ENCODE assay signal across 8 mouse cellular contexts in the genomic region with DNA sequence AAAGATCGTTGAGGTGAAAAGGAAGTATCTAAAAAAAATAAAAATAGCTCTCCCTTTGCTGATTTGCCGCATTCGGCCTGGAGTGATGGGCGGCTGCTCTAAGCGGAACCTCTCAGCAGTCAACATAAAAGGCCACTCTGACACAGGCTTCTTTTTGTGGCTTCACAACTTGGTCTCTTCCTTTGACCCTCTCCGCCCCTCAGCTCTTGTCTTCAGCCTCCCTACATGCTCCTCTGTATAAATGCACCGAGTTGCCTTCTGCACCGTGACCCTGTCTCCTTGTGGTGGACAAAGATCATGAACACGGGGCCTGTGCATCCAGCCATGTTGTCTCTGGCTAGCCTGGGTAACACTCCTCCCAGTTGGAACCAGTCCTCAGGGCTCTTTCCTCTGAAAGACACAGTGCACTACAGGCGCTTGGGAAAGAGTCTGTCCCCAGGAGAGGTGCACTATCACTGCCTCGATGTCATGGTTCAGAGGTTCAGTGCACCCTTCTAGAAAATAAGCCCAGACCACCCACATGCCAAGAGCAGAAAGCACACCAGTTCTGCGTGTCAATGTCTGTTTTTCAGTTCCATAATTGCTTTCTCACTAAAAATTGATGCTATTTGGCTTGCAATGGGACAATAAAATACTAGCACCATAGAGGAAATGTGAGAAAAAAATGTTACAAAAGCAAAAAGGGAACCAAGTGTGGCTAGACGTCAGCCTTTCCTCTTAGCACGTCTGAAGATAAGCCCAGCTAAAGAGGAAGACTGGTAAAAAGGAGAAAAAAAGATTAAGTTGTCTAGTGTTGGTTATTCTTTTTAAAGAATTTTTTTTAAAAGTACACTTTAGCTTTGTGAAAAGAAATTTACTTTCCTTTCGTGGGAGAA. TPM values are rescaled to one million over a fixed set of nuclear protein-coding genes. Genes with fewer than 3 reads are reported as not detected.
DNase-seq lines count a peak whose midpoint lies in the region; ATAC-seq and TF ChIP-seq lines count a peak whose summit lies in the region.

No protein-coding gene starts in this region.

- no peaks in the 10 kb centered on the region for H3K9me3 ChIP-seq in lung, embryonic 16.5 days (ENCODE audit: control insufficient read depth, low read length)
- no peaks in the 10 kb centered on the region for H3K9me3 ChIP-seq in heart, embryonic 13.5 days
- no peaks in the 10 kb centered on the region for H3K9me3 ChIP-seq in liver, embryonic 12.5 days (replicated peaks)
- no peaks in the 10 kb centered on the region for H3K9me3 ChIP-seq in stomach, embryonic 16.5 days (replicated peaks; ENCODE audit: control insufficient read depth, low read length)
- no peaks in the 10 kb centered on the region for H3K9me3 ChIP-seq in forebrain, embryonic 16.5 days (ENCODE audit: control insufficient read depth, low read length)

- peak overlapping the region; percentile 58 for H3K27ac ChIP-seq in lung, embryonic 16.5 days (ENCODE audit: low read length)
- H3K27ac ChIP-seq in bone marrow, adult 2 months (ENCODE audit: control insufficient read depth, insufficient read depth, low read depth, low read length, poor library complexity), result peak overlapping the region; percentile 86
- H3K27ac ChIP-seq in heart, embryonic 13.5 days (replicated peaks), result peak overlapping the region; percentile 48
- H3K27ac ChIP-seq in liver, embryonic 12.5 days, result peak overlapping the region; percentile 75
- H3K27ac ChIP-seq in stomach, embryonic 16.5 days (ENCODE audit: low read length), result peak overlapping the region; percentile 32; the same call in 1 of the 2 replicates
- no peak overlapping the region for H3K27ac ChIP-seq in forebrain, embryonic 16.5 days (ENCODE audit: low read length)

- no peak for DNase-seq in lung, adult 2 months
- no peak for DNase-seq in frontal cortex, postnatal 14 days (ENCODE audit: low spot score in 2 of 2)

- 50% methylated on average over 15 of the region's 15 CpGs for WGBS in lung, embryonic 16.5 days
- WGBS in lung, adult 2 months, result 47% methylated on average over 15 of the region's 15 CpGs
- 14% methylated on average over 15 of the region's 15 CpGs for WGBS in bone marrow, adult 2 months
- WGBS in heart, embryonic 13.5 days, result 44% methylated on average over 15 of the region's 15 CpGs
- 30% methylated on average over 15 of the region's 15 CpGs for WGBS in liver, embryonic 12.5 days (ENCODE audit: insufficient replicate concordance)
- 59% methylated on average over 15 of the region's 15 CpGs for WGBS in stomach, embryonic 16.5 days
- 40% methylated on average over 15 of the region's 15 CpGs for WGBS in forebrain, embryonic 16.5 days

- no peaks in the 10 kb centered on the region for H3K36me3 ChIP-seq in lung, embryonic 16.5 days (ENCODE audit: control insufficient read depth, insufficient read depth, low read length)
- no peaks in the 10 kb centered on the region for H3K36me3 ChIP-seq in heart, embryonic 13.5 days
- H3K36me3 ChIP-seq in liver, embryonic 12.5 days, result no peaks in the 10 kb centered on the region
- no peaks in the 10 kb centered on the region for H3K36me3 ChIP-seq in stomach, embryonic 16.5 days (ENCODE audit: control insufficient read depth, insufficient read depth, low read length)
- H3K36me3 ChIP-seq in forebrain, embryonic 16.5 days (ENCODE audit: control insufficient read depth, insufficient read depth), result no peaks in the 10 kb centered on the region

- peaks cover 9% of the 10 kb centered on the region for H3K4me1 ChIP-seq in lung, embryonic 16.5 days (replicated peaks; ENCODE audit: control insufficient read depth, insufficient read depth, low read length)
- H3K4me1 ChIP-seq in lung, adult 2 months (ENCODE audit: control insufficient read depth, insufficient read depth, low read length), result peaks cover 5% of the 10 kb centered on the region
- peaks cover 1% of the 10 kb centered on the region; the same call in 1 of the 2 replicates for H3K4me1 ChIP-seq in bone marrow, adult 2 months (ENCODE audit: control insufficient read depth, insufficient read depth, low read length)
- H3K4me1 ChIP-seq in heart, embryonic 13.5 days, result peaks cover 21% of the 10 kb centered on the region
- peaks cover 20% of the 10 kb centered on the region for H3K4me1 ChIP-seq in liver, embryonic 12.5 days
- peaks cover 5% of the 10 kb centered on the region for H3K4me1 ChIP-seq in stomach, embryonic 16.5 days (ENCODE audit: control insufficient read depth, insufficient read depth, low read length)
- peaks cover 5% of the 10 kb centered on the region for H3K4me1 ChIP-seq in forebrain, embryonic 16.5 days (replicated peaks; ENCODE audit: control insufficient read depth, insufficient read depth, low read length)

- H3K27me3 ChIP-seq in lung, embryonic 16.5 days (ENCODE audit: control insufficient read depth, insufficient read depth, low read depth, low read length), result no peaks in the 10 kb centered on the region
- no peaks in the 10 kb centered on the region for H3K27me3 ChIP-seq in heart, embryonic 13.5 days (replicated peaks)
- H3K27me3 ChIP-seq in liver, embryonic 12.5 days (replicated peaks), result no peaks in the 10 kb centered on the region
- no peaks in the 10 kb centered on the region for H3K27me3 ChIP-seq in stomach, embryonic 16.5 days (ENCODE audit: control insufficient read depth, insufficient read depth, low read length)
- H3K27me3 ChIP-seq in forebrain, embryonic 16.5 days (replicated peaks; ENCODE audit: control insufficient read depth, insufficient read depth, low read length), result no peaks in the 10 kb centered on the region

- no peak for ATAC-seq in lung, embryonic 16.5 days (ENCODE audit: low read depth)
- ATAC-seq in heart, embryonic 13.5 days (ENCODE audit: extremely low read depth, insufficient number of reproducible peaks, low FRiP score, low TSS enrichment), result no peak
- ATAC-seq in liver, embryonic 12.5 days, result peak; percentile 61
- ATAC-seq in stomach, embryonic 16.5 days (ENCODE audit: insufficient read depth, low FRiP score), result no peak
- no peak for ATAC-seq in forebrain, embryonic 16.5 days

- TF ChIP-seq CTCF in lung, adult 2 months (IDR thresholded peaks at IDR 0.05; ENCODE audit: insufficient read depth, low read length), result no peak
- no peak for TF ChIP-seq CTCF in bone marrow, adult 2 months (IDR thresholded peaks at IDR 0.05; ENCODE audit: control insufficient read depth, insufficient read depth, low read length)

- H3K4me2 ChIP-seq in lung, embryonic 16.5 days (ENCODE audit: low read depth, low read length), result peak overlapping the region; percentile 53; the same call in 1 of the 2 replicates
- peak overlapping the region; percentile 64 for H3K4me2 ChIP-seq in heart, embryonic 13.5 days
- H3K4me2 ChIP-seq in liver, embryonic 12.5 days, result peak overlapping the region; percentile 60
- H3K4me2 ChIP-seq in stomach, embryonic 16.5 days (ENCODE audit: low read depth, low read length), result no peak overlapping the region
- no peak overlapping the region for H3K4me2 ChIP-seq in forebrain, embryonic 16.5 days (ENCODE audit: low read length)

- TF ChIP-seq POLR2A in lung, adult 2 months (IDR thresholded peaks at IDR 0.05; ENCODE audit: borderline replicate concordance, extremely low read depth, low read depth, low read length), result no peak
- no peak for TF ChIP-seq POLR2A in bone marrow, adult 2 months (IDR thresholded peaks at IDR 0.05; ENCODE audit: borderline replicate concordance, control insufficient read depth, low read depth, low read length)

- no peak overlapping the region; the same call in 1 of the 2 replicates for H3K4me3 ChIP-seq in lung, embryonic 16.5 days (ENCODE audit: low read length)
- H3K4me3 ChIP-seq in lung, adult 2 months (replicated peaks; ENCODE audit: extremely low read depth, low read depth, low read length), result no peak overlapping the region
- H3K4me3 ChIP-seq in bone marrow, adult 2 months (replicated peaks; ENCODE audit: control insufficient read depth, low read depth, low read length), result no peak overlapping the region
- H3K4me3 ChIP-seq in heart, embryonic 13.5 days, result peak overlapping the region; percentile 43; the same call in 1 of the 2 replicates
- H3K4me3 ChIP-seq in liver, embryonic 12.5 days, result no peak overlapping the region
- no peak overlapping the region for H3K4me3 ChIP-seq in stomach, embryonic 16.5 days (replicated peaks; ENCODE audit: low read length)
- H3K4me3 ChIP-seq in forebrain, embryonic 16.5 days (replicated peaks; ENCODE audit: low read length), result no peak overlapping the region

- no peak overlapping the region for H3K9ac ChIP-seq in lung, embryonic 16.5 days (ENCODE audit: low read length)
- H3K9ac ChIP-seq in heart, embryonic 13.5 days, result no peak overlapping the region
- no peak overlapping the region for H3K9ac ChIP-seq in liver, embryonic 12.5 days
- H3K9ac ChIP-seq in stomach, embryonic 16.5 days (ENCODE audit: low read length), result no peak overlapping the region
- no peak overlapping the region for H3K9ac ChIP-seq in forebrain, embryonic 16.5 days (replicated peaks; ENCODE audit: low read depth, low read length)

RNA-seq across cellular contexts. Expression of a gene that starts 15.8 kb away (rescaled TPM):
- polyA plus RNA-seq in lung, embryonic 16.5 days (2015; fragmentation: Nextera tagmentation; extraction: Ambion mirVana), result 393 and 421 TPM in 2 replicates
- polyA plus RNA-seq in lung, adult 2 months (2012; rRNA removed), result 49.9 and 84.0 TPM in 2 replicates
- polyA plus RNA-seq in bone marrow, adult 2 months (2011; ENCODE audit: insufficient read depth, insufficient read length, low replicate concordance, missing spikeins), result 60.1 and 73.8 TPM in 2 replicates
- 327 and 356 TPM in 2 replicates for polyA plus RNA-seq in heart, embryonic 13.5 days (2015; fragmentation: Nextera tagmentation; extraction: Ambion mirVana)
- polyA plus RNA-seq in liver, embryonic 12.5 days (2016; fragmentation: Nextera tagmentation; extraction: Ambion mirVana), result 336 and 348 TPM in 2 replicates
- 336 and 342 TPM in 2 replicates for polyA plus RNA-seq in stomach, embryonic 16.5 days (2015; fragmentation: Nextera tagmentation; extraction: Ambion mirVana)
- 394 and 400 TPM in 2 replicates for polyA plus RNA-seq in forebrain, embryonic 16.5 days (2015; fragmentation: Nextera tagmentation; extraction: Ambion mirVana)

RNA-seq across cellular contexts. Expression of a gene that starts 37.2 kb away (rescaled TPM):
- 123 and 126 TPM in 2 replicates for polyA plus RNA-seq in lung, embryonic 16.5 days (2015; fragmentation: Nextera tagmentation; extraction: Ambion mirVana)
- 32.3 and 33.5 TPM in 2 replicates for polyA plus RNA-seq in lung, adult 2 months (2012; rRNA removed)
- polyA plus RNA-seq in bone marrow, adult 2 months (2011; ENCODE audit: insufficient read depth, insufficient read length, low replicate concordance, missing spikeins), result 10.5 and 17.3 TPM in 2 replicates
- polyA plus RNA-seq in heart, embryonic 13.5 days (2015; fragmentation: Nextera tagmentation; extraction: Ambion mirVana), result 79.0 and 80.6 TPM in 2 replicates
- 63.4 and 64.4 TPM in 2 replicates for polyA plus RNA-seq in liver, embryonic 12.5 days (2016; fragmentation: Nextera tagmentation; extraction: Ambion mirVana)
- polyA plus RNA-seq in stomach, embryonic 16.5 days (2015; fragmentation: Nextera tagmentation; extraction: Ambion mirVana), result 130 and 131 TPM in 2 replicates
- 93.0 and 107 TPM in 2 replicates for polyA plus RNA-seq in forebrain, embryonic 16.5 days (2015; fragmentation: Nextera tagmentation; extraction: Ambion mirVana)

Comparison
In these comparisons a context has a peak if more than half of its experiments do, and no peak if none do; other contexts are left out.
1. H3K4me2 ChIP-seq: peak in lung, embryonic 16.5 days (single experiment), heart, embryonic 13.5 days (single experiment) and liver, embryonic 12.5 days (single experiment); none in stomach, embryonic 16.5 days (single experiment) and forebrain, embryonic 16.5 days (single experiment).